Mouse (Mus musculus) lung, embryonic 14.5 days (tissue): ENCODE measurements around the gene Patl2. TPM values are rescaled to one million over a fixed set of nuclear protein-coding genes. Genes with fewer than 3 reads are reported as not detected.

Experiments used
- ATAC-seq: fragments of 200-750 bp; cut with Nextera tagmentation; 2 replicates; pipeline ENCODE4 v1.8.0; 2017; ENCODE audit warnings: mild to moderate bottlenecking, moderate TSS enrichment, moderate library complexity; ENCODE audit not compliant: insufficient read depth
- DNase-seq: peaks from one replicate; pipeline ENCODE4 v3.0.0-alpha.2; 2015
- H3K27ac ChIP-seq: fragments of 300-500 bp; sonication (generic); 2 replicates; pipeline ENCODE4 v1.5.1; 2014; ENCODE audit warnings: low read depth, mild to moderate bottlenecking, moderate library complexity
- H3K27me3 ChIP-seq: fragments of 300-500 bp; sonication (generic); 2 replicates; pipeline ENCODE4 v1.6.1; 2014; ENCODE audit warnings: low read length, control low read depth; ENCODE audit not compliant: insufficient read depth
- H3K36me3 ChIP-seq: fragments of 300-500 bp; sonication (generic); 2 replicates; pipeline ENCODE4 v1.6.1; 2014; ENCODE audit warnings: control low read depth; ENCODE audit not compliant: insufficient read depth
- H3K4me1 ChIP-seq: fragments of 300-500 bp; sonication (generic); 2 replicates; pipeline ENCODE4 v1.6.1; 2014; ENCODE audit warnings: antibody characterized with exemption, control low read depth; ENCODE audit not compliant: insufficient read depth
- H3K4me2 ChIP-seq: fragments of 300-500 bp; sonication (generic); 2 replicates; pipeline ENCODE4 v1.6.1; 2014; ENCODE audit warnings: mild to moderate bottlenecking
- H3K4me3 ChIP-seq: fragments of 300-500 bp; sonication (generic); 2 replicates; pipeline ENCODE4 v1.5.1; 2014; ENCODE audit warnings: low read depth, low read length
- H3K9ac ChIP-seq: fragments of 300-500 bp; sonication (generic); 2 replicates; pipeline ENCODE4 v1.6.1; 2014
- H3K9me3 ChIP-seq: fragments of 300-500 bp; sonication (generic); 2 replicates; pipeline ENCODE4 v1.6.1; 2016; ENCODE audit warnings: low read depth, low read length, control low read depth
- CTCF ChIP-seq: IDR thresholded peaks from 2 replicates; pipeline ENCODE4 v1.5.1; 2016; ENCODE audit warnings: antibody characterized with exemption, low read depth
- WGBS: fragments of 180-500 bp; shearing (Covaris S2); extraction: QIAGEN DNeasy Blood & Tissue Kit; methylation state at CpG from one replicate; pipeline ENCODE4 v1.1.7; 2014; 5-methylcytosine and 5-hydroxymethylcytosine counted together
- polyA plus RNA-seq: library from polyadenylated mRNA; unstranded; fragments of >200 nt; fragmentation: Nextera tagmentation; extraction: Ambion mirVana; gene quantifications from 2 replicates; pipeline ENCODE4 v1.2.1, GENCODE M21; 2014

The Patl2 gene
- polyA plus RNA-seq, 1 experiment from 2014 or later: not detected

DNA sequence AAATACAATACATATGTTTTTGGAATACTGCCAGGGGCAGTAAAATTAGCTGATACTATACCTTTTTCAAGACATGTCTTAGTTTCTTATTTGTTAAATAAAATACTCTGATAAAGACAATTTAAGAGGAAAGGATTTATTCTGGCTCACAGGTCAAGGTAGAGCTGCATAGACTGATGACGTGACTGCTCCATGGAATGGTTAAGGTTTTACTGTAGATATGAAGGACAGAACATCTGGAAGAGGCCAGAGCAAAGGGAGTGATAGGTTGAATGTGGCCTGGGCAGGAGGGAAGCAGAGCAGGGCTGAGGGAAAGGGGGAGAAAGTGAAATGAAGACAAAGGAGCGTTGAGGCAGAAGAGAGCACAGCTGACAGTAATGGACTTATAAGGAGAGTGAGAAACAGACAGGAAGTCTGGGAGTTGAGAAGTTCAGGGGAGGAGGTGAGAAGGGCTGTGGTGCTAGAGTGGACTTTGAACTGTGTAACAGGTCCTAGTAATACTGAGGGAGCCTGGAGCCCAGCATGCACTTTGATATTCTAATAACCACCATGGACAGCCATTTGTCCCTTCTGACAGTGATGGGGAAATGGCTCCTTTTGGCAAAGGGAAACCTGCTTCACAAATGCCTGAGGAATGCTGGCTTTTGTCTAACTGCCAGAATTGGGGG is 20.6 kb upstream of the Patl2 start:
- no peak overlapping the region for H3K4me3 ChIP-seq
- TF ChIP-seq CTCF: no peak
- no peaks in the 10 kb centered on the region for H3K4me1 ChIP-seq
- H3K4me2 ChIP-seq: no peak overlapping the region
- H3K27me3 ChIP-seq: no peaks in the 10 kb centered on the region
- DNase-seq (no peak), ATAC-seq (no peak)
- no peak overlapping the region for H3K9ac ChIP-seq
- no peaks in the 10 kb centered on the region for H3K9me3 ChIP-seq
- H3K27ac ChIP-seq: no peak overlapping the region
- WGBS: 35% methylated on average over 2 of the region's 2 CpGs
- no peaks in the 10 kb centered on the region for H3K36me3 ChIP-seq

DNA sequence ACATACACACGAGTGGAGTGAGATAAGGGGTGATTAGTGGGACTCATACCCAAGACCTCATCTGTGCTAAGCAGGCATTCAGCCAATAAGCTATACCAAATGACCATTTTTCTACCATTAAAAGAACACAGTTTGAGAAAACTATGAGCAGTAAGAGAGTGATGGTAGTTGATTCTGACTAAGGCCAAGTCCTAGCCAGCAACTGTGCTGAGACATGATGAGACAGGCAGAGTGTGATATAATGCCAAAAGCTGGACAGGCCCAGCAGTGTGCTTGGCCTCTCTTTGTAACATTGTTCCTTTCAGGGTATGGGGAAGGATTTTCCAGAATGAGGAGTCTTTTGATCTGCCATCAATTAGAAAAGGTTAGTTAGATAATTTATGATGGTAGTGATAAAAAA is 15.5 kb upstream of the Patl2 start:
- no peaks in the 10 kb centered on the region for H3K4me1 ChIP-seq

DNA sequence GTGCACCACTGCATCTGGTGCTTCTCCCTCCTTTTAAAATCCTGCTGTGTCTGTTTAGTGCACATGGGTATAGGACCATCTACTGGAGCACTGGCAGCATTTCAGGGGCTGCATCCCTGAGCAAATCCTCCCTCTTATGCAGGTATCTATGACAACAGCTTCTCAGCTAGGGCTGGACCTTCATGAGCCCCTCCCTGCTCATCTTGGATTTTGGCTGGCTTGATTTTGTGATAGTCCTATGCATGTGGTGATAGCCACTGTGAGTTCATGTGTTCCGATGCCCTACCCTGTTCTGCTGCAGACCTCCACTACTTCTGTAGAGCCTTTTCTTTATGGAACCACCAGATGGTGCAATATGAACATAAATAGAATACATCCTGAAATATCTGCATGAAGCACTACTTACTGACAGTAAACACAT is 8.5 kb upstream of the Patl2 start:
- Histone ChIP-seq H3K27me3 (no peaks in the 10 kb centered on the region), H3K4me3 (no peak overlapping the region), H3K9me3 (no peaks in the 10 kb centered on the region), H3K4me1 (no peaks in the 10 kb centered on the region), H3K4me2 (no peak overlapping the region), H3K27ac (no peak overlapping the region), H3K36me3 (no peaks in the 10 kb centered on the region), H3K9ac (no peak overlapping the region)
- TF ChIP-seq CTCF: peak; percentile 55
- ATAC-seq: peak; percentile 58; the same call in 1 of the 2 replicates
- peak; percentile 71 for DNase-seq
- 48% methylated on average over 1 of the region's 1 CpGs for WGBS

More for the DNA sequence above, 15.5 kb upstream of the Patl2 start:
- Histone ChIP-seq H3K4me2 (no peak overlapping the region), H3K4me3 (no peak overlapping the region), H3K36me3 (no peaks in the 10 kb centered on the region), H3K27ac (no peak overlapping the region), H3K9ac (no peak overlapping the region), H3K9me3 (no peaks in the 10 kb centered on the region), H3K27me3 (no peaks in the 10 kb centered on the region)
- WGBS: 24% methylated on average over 1 of the region's 1 CpGs
- DNase-seq (peak; percentile 51), ATAC-seq (peak; percentile 65; the same call in 1 of the 2 replicates)
- TF ChIP-seq CTCF: no peak

DNA sequence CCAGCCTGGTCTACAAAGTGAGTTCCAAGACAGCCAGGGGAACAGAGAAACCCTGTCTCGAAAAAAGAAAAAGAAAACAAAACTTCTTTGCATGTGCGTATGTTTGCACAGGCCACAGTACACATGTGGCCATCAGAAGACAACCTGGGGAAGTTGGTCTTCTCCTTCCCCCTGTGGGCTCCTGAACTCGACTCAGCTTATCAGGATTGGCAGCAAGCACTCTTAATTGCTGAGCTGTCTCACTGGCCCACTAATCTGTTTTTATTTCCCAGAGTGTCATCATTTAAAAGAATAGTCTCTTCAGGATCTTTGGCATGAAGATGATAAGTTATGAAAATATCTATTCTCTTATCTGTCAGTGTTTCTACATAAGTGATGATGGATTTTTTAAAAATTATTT is 5.9 kb upstream of the Patl2 start:
- ATAC-seq: no peak
- Histone ChIP-seq H3K4me1 (no peaks in the 10 kb centered on the region), H3K9me3 (no peaks in the 10 kb centered on the region), H3K4me3 (no peak overlapping the region), H3K4me2 (no peak overlapping the region), H3K27ac (no peak overlapping the region), H3K27me3 (no peaks in the 10 kb centered on the region), H3K36me3 (no peaks in the 10 kb centered on the region), H3K9ac (no peak overlapping the region)
- no peak for DNase-seq
- no peak for TF ChIP-seq CTCF
- 66% methylated on average over 3 of the region's 3 CpGs for WGBS

DNA sequence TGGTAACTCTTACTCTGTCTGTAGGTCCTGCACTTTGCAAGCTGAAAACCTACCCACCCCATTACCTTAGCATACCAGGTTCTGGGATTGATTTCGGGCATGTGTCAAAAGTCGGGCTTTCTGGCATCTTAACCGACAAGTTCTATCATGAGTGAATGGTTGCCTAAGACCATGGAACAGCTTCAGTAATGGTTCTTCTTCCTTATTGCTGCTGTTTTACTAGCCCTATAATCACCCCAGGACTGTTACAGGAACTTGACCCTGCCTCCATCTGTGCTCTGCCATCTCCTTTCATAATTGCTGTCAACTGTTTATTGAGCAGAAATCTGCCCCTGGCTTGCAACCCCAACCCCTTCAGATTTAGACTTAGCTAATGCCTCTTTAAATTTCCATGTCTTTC is 762 bp upstream of the Patl2 start:
- Histone ChIP-seq H3K36me3 (no peaks in the 10 kb centered on the region), H3K4me1 (no peaks in the 10 kb centered on the region), H3K4me3 (no peak overlapping the region), H3K27ac (no peak overlapping the region), H3K9ac (no peak overlapping the region), H3K27me3 (no peaks in the 10 kb centered on the region), H3K9me3 (no peaks in the 10 kb centered on the region), H3K4me2 (no peak overlapping the region)
- no peak for DNase-seq
- ATAC-seq: no peak
- 90% methylated on average over 3 of the region's 3 CpGs for WGBS
- TF ChIP-seq CTCF: no peak

DNA sequence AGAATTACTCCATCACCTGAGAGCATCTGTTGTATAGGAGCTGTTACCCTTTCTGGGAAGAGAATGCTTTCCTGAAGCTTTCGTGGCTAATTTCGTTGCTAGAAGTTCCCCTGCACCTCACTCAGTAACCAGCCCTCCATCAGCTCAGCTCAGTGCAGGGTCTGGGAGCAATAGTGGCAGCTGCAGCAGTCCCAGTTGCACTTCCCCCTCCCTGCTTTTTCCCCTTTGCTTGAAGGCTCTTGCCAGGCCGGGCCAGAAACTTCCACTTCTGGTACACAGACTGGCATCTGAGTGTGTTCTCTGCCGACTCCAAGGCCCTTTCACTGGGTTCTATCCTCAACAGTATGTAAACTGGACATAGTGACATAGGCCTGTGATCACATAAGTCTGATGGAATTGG is 903 bp downstream of the Patl2 start:
- Histone ChIP-seq H3K4me1 (no peaks in the 10 kb centered on the region), H3K27me3 (no peaks in the 10 kb centered on the region), H3K9ac (no peak overlapping the region), H3K27ac (no peak overlapping the region), H3K4me3 (no peak overlapping the region), H3K36me3 (no peaks in the 10 kb centered on the region), H3K4me2 (no peak overlapping the region), H3K9me3 (no peaks in the 10 kb centered on the region)
- WGBS: 77% methylated on average over 4 of the region's 4 CpGs
- no peak for TF ChIP-seq CTCF
- no peak for DNase-seq
- no peak for ATAC-seq

DNA sequence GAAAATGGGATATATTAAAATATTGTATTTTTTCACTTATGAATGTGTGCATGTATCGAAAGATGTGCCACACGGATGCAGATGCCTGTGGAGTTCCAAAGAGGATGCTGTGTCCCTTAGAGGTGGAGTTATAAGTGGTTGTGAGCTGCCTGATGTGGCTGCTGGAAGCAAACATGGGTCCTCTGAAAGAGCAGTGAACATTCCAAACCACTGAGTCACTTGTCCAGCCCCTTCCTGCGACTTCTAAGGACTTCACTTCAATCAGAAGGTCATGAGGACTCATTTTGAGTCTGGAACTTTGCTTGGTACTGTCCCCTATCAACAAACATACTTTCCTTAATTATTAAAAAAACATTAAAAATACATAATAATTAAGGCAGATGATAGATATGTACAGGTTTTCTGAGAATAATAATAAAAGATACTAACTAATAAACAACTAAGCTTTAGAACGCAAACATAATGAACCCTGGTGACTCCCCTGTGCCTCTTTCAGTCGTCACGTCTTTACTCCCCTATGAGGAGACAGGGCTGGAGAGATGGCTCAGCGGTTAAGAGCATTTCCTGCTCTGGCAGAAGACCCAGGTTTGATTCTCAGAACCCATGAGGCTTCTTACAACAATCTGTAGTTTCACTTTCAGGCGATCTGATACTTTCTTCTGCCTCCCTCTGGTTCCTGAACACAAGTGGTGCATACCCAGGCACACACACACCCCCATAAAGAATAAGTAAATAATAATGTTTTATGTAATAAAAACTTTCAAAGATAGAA is 5.8 kb downstream of the Patl2 start:
- ATAC-seq (no peak), DNase-seq (no peak)
- WGBS: 64% methylated on average over 8 of the region's 8 CpGs
- Histone ChIP-seq H3K4me1 (no peaks in the 10 kb centered on the region), H3K9ac (no peak overlapping the region), H3K27ac (no peak overlapping the region), H3K4me2 (no peak overlapping the region), H3K36me3 (no peaks in the 10 kb centered on the region), H3K4me3 (no peak overlapping the region), H3K9me3 (no peaks in the 10 kb centered on the region), H3K27me3 (no peaks in the 10 kb centered on the region)
- TF ChIP-seq CTCF: no peak
